Mouse (Mus musculus): ENCODE measurements around the gene Spp2.

- TF ChIP-seq CTCF (IDR thresholded peaks at IDR 0.05; ENCODE audit: insufficient read depth, low read length) = no peak
- TF ChIP-seq POLR2A (IDR thresholded peaks at IDR 0.05; ENCODE audit: borderline replicate concordance, extremely low read depth, low read depth, low read length) = no peak
Measured at GRCm38 (mm10) chr1:88445400-88445799, 38.6 kb downstream of the Spp2 start.
